Mouse (Mus musculus): ENCODE results near the gene Cped1. TPM values are rescaled to one million over a fixed set of nuclear protein-coding genes. Genes with fewer than 3 reads are reported as not detected.

Cped1 gene
- total and polyA plus RNA-seq, 3 experiments, result not detected

- Histone ChIP-seq H3K79me2 (ENCODE audit: control insufficient read depth, insufficient read depth, low read length, poor library complexity) (no peaks in the 10 kb centered on the region), H3K27ac (ENCODE audit: control insufficient read depth, low read depth, low read length) (no peak overlapping the region), H3K36me3 (ENCODE audit: control insufficient read depth in 1 of 2, insufficient read depth in 2 of 2, low read length in 2 of 2) (no peaks in the 10 kb centered on the region; a peak in 1 of 4 replicates), H3K27me3 (ENCODE audit: control insufficient read depth in 1 of 2, insufficient read depth in 2 of 2, low read length in 2 of 2) (peaks cover 0 to 1% of the 10 kb centered on the region in 2 experiments; a peak in 3 of 4 replicates), H3K9me3 (replicated peaks; ENCODE audit: insufficient read depth, low read length) (no peaks in the 10 kb centered on the region), H3K9ac (ENCODE audit: control insufficient read depth, low read depth, low read length, poor library complexity, severe bottlenecking) (no peak overlapping the region), H3K4me3 (ENCODE audit: control insufficient read depth in 1 of 2, insufficient read depth in 1 of 2, low read depth in 2 of 2, low read length in 2 of 2) (no peak overlapping the region), H3K4me1 (ENCODE audit: control insufficient read depth in 1 of 2, insufficient read depth in 2 of 2, low read length in 2 of 2) (no peaks in the 10 kb centered on the region)
- DNase-seq (ENCODE audit: low read depth, low spot score), result no peak
- no peak for TF ChIP-seq EP300 (IDR thresholded peaks at IDR 0.05; ENCODE audit: low read depth in 1 of 2, low read length in 2 of 2)
- TF ChIP-seq TBP (IDR thresholded peaks at IDR 0.05; ENCODE audit: low read depth, low read length), result no peak
- TF ChIP-seq MYB (IDR thresholded peaks at IDR 0.05; ENCODE audit: low read depth, low read length), result no peak
- TF ChIP-seq HCFC1 (IDR thresholded peaks at IDR 0.05; ENCODE audit: low read depth, low read length), result no peak
- no peak for TF ChIP-seq USF2 (IDR thresholded peaks at IDR 0.05; ENCODE audit: borderline replicate concordance in 1 of 2, insufficient read depth in 1 of 2, low read depth in 1 of 2, low read length in 2 of 2)
- no peak for TF ChIP-seq RAD21 (IDR thresholded peaks at IDR 0.05; ENCODE audit: low read depth, low read length)
- TF ChIP-seq MAX (IDR thresholded peaks at IDR 0.05; ENCODE audit: low read length), result no peak
- TF ChIP-seq ETS1 (IDR thresholded peaks at IDR 0.05; ENCODE audit: low read depth, low read length), result no peak
- TF ChIP-seq SIN3A (IDR thresholded peaks at IDR 0.05; ENCODE audit: low read length), result no peak
- TF ChIP-seq POLR2AphosphoS2 (IDR thresholded peaks at IDR 0.05; ENCODE audit: low read length), result no peak
- no peak for TF ChIP-seq TCF12 (IDR thresholded peaks at IDR 0.05; ENCODE audit: low read depth, low read length)
- no peak for TF ChIP-seq MAFK (IDR thresholded peaks at IDR 0.05; ENCODE audit: borderline replicate concordance, low read depth, low read length)
- TF ChIP-seq NRF1 (IDR thresholded peaks at IDR 0.05; ENCODE audit: insufficient read depth, low read depth, low read length, poor library complexity, severe bottlenecking), result no peak
- no peak for TF ChIP-seq NELFE (IDR thresholded peaks at IDR 0.05; ENCODE audit: low read depth, low read length)
Observed at GRCm38 (mm10) chr6:22243321-22243720, 257.6 kb downstream of the Cped1 start.

- Histone ChIP-seq H3K4me1 (ENCODE audit: control insufficient read depth in 1 of 2, insufficient read depth in 2 of 2, low read length in 2 of 2) (no peaks in the 10 kb centered on the region), H3K4me3 (ENCODE audit: control insufficient read depth in 1 of 2, insufficient read depth in 1 of 2, low read depth in 2 of 2, low read length in 2 of 2) (no peak overlapping the region), H3K36me3 (ENCODE audit: control insufficient read depth in 1 of 2, insufficient read depth in 2 of 2, low read length in 2 of 2) (no peaks in the 10 kb centered on the region; a peak in 1 of 4 replicates), H3K9me3 (replicated peaks; ENCODE audit: insufficient read depth, low read length) (no peaks in the 10 kb centered on the region), H3K79me2 (ENCODE audit: control insufficient read depth, insufficient read depth, low read length, poor library complexity) (no peaks in the 10 kb centered on the region), H3K27ac (ENCODE audit: control insufficient read depth, low read depth, low read length) (no peak overlapping the region), H3K27me3 (ENCODE audit: control insufficient read depth in 1 of 2, insufficient read depth in 2 of 2, low read length in 2 of 2) (no peaks in the 10 kb centered on the region; a peak in 2 of 4 replicates), H3K9ac (ENCODE audit: control insufficient read depth, low read depth, low read length, poor library complexity, severe bottlenecking) (no peak overlapping the region)
- DNase-seq (ENCODE audit: low read depth, low spot score), result no peak
- TF ChIP-seq MYC (IDR thresholded peaks at IDR 0.05; ENCODE audit: low read depth, low read length) (no peak), CHD1 (IDR thresholded peaks at IDR 0.05; ENCODE audit: low read depth, low read length) (no peak), RAD21 (IDR thresholded peaks at IDR 0.05; ENCODE audit: low read depth, low read length) (no peak), UBTF (IDR thresholded peaks at IDR 0.05; ENCODE audit: borderline replicate concordance, insufficient read depth, low read depth, low read length) (no peak), MAZ (IDR thresholded peaks at IDR 0.05; ENCODE audit: low read depth, low read length) (no peak), BHLHE40 (IDR thresholded peaks at IDR 0.05; ENCODE audit: borderline replicate concordance, low read depth, low read length) (no peak), ZNF384 (IDR thresholded peaks at IDR 0.05; ENCODE audit: low read depth, low read length) (no peak), GATA1 (IDR thresholded peaks at IDR 0.05; ENCODE audit: low read depth, low read length) (no peak), RCOR1 (IDR thresholded peaks at IDR 0.05; ENCODE audit: low read depth, low read length) (no peak), SMC3 (IDR thresholded peaks at IDR 0.05; ENCODE audit: low read depth, low read length) (no peak), EP300 (IDR thresholded peaks at IDR 0.05; ENCODE audit: low read depth in 1 of 2, low read length in 2 of 2) (no peak), MYB (IDR thresholded peaks at IDR 0.05; ENCODE audit: low read depth, low read length) (no peak), ZKSCAN1 (IDR thresholded peaks at IDR 0.05; ENCODE audit: low read depth, low read length) (no peak), MAX (IDR thresholded peaks at IDR 0.05; ENCODE audit: low read length) (no peak), USF1 (IDR thresholded peaks at IDR 0.05; ENCODE audit: low read depth, low read length) (no peak), POLR2AphosphoS5 (IDR thresholded peaks at IDR 0.05; ENCODE audit: borderline replicate concordance, low read depth, low read length) (no peak), USF2 (IDR thresholded peaks at IDR 0.05; ENCODE audit: borderline replicate concordance in 1 of 2, insufficient read depth in 1 of 2, low read depth in 1 of 2, low read length in 2 of 2) (no peak), ELF1 (IDR thresholded peaks at IDR 0.05; ENCODE audit: low read depth, low read length) (no peak), ZMIZ1 (IDR thresholded peaks at IDR 0.05; ENCODE audit: low read depth, low read length) (no peak), KAT2A (conservative IDR thresholded peaks at IDR 0.05; ENCODE audit: low read depth, low read length) (no peak)
Observed at GRCm38 (mm10) chr6:22246696-22247095, 261.0 kb downstream of the Cped1 start.
